Mouse (Mus musculus) large intestine, adult 2 months (tissue): Measurements from ENCODE around the gene Olfr623. TPM values are rescaled to one million over a fixed set of nuclear protein-coding genes. Genes with fewer than 3 reads are reported as not detected.

Experiments used
- DNase-seq: peaks from one replicate; pipeline ENCODE4 v3.0.0-alpha.2; 2012; ENCODE audit warnings: low read depth, low spot score
- WGBS: fragments of 180-500 bp; shearing (Covaris S2); methylation state at CpG from one replicate; pipeline ENCODE4 v1.1.7; 2018; 5-methylcytosine and 5-hydroxymethylcytosine counted together
- polyA plus RNA-seq: library from polyadenylated mRNA; depleted of rRNA; stranded (reverse); fragments of >200 nt; gene quantifications from 2 replicates; pipeline ENCODE4 v1.2.3, GENCODE M21; 2012; rRNA removed

Gene Olfr623
- polyA plus RNA-seq: not detected in 2 replicates

DNA sequence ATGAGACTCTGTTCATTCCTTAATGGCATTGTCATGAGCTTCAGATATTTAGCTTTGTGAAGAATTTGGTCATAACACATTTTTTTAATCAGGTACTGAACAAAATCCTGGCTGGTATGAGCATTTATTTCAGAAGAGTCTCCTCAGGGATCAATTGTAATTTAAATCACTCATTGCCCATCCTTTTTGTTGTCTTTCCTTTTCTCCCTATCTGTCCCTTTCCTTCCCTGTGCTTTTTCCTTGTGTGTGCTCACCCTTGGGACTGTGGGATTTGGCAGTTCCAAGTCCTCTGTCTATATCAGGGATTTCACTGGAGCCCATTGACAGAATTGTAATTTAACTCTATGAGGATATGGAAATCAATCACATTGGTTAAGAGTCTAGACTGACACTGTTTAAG lies at the start of gene Olfr623:
TSS of gene Olfr623 (minus strand) at position 101 of the 400 bp plus-strand sequence.
- no peak for DNase-seq

DNA sequence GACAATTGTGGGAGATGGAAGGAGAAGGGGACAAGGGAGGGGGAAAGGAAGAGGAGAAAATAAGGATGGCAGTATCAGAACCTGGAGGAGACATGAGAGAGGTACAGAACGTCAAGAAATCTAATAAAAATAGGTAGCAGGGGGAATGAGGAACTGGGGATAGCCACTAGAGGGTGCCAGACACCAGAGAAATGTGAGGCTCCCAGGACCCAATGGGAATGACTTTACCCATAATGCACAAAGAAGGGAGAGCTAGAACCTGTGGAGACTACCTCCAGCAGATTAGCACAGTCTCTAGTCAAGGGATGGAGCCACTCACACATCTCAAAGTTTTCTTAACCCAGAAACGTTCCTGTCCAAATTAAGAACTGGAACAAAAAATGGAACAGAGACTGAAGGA lies 48.5 kb upstream of the Olfr623 start:
- 30% methylated on average over 2 of the region's 2 CpGs for WGBS
- no peak for DNase-seq

- WGBS: 86% methylated on average over 4 of the region's 4 CpGs
- DNase-seq: no peak
These were observed 36.0 kb upstream of the Olfr623 start for GRCm38 (mm10) chr7:103699469-103699868.

GRCm38 (mm10) chr7:103682420-103682819 lies 18.9 kb upstream of the Olfr623 start, which contains the start of gene Olfr625-ps1:
TSS of gene Olfr625-ps1 (plus strand) at chr7:103682720.
- DNase-seq: no peak

- WGBS: 85% methylated on average over 2 of the region's 2 CpGs
These were observed 7.6 kb upstream of the Olfr623 start, which contains the start of gene Olfr624 for GRCm38 (mm10) chr7:103671091-103671490. TSS of gene Olfr624 (minus strand) at chr7:103671191.

DNA sequence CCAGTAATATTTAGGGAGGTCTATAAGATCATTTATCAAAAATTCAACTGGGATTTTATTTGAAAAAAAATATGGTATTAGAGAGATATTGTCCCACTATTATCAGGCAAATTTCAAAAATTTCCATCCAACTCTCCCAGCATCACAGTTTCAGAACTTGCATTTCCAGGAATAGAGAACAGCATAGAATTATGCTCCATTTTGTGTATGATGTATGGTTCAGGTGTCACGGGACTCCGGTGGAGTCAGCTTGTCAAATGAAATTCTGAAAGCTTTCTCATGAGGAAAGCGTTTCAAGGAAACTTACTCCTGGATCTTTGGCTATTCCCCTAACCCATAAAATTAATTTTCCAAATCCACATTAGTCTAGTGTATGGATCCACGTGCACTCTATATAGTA lies 19.4 kb downstream of the Olfr623 start:
- 29% methylated on average over 4 of the region's 4 CpGs for WGBS
- no peak for DNase-seq

More at GRCm38 (mm10) chr7:103671091-103671490, 7.6 kb upstream of the Olfr623 start, which contains the start of gene Olfr624:
- DNase-seq: no peak

- 79% methylated on average over 1 of the region's 1 CpGs for WGBS
These were observed 20.9 kb downstream of the Olfr623 start, which contains the start of gene Olfr622 for GRCm38 (mm10) chr7:103642602-103643001. TSS of gene Olfr622 (minus strand) at chr7:103642702.

GRCm38 (mm10) chr7:103636795-103637194 lies 26.7 kb downstream of the Olfr623 start:
- no peak for DNase-seq

More at GRCm38 (mm10) chr7:103642602-103643001, 20.9 kb downstream of the Olfr623 start, which contains the start of gene Olfr622:
- no peak for DNase-seq

DNA sequence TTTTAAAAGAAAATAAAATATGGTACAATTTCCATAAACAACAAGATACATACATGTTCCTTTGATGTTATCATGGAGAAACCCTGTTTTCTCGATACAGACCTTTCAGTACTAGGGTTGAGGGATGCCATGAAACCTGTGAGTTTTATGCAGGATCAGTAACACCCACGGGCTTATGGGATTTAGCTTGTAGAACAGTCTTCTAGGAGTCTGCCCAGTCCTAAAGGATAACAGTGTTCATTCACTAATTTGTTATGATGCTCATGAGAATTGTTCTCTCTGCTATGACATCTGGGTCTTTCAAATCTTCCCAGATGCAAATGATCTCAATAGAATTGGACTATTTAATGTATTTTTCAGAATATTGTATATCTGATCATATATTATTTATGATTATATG lies 51.1 kb downstream of the Olfr623 start, which contains the start of gene Olfr620:
TSS of gene Olfr620 (minus strand) at position 101 of the 400 bp plus-strand sequence.
- WGBS: 66% methylated on average over 2 of the region's 2 CpGs
- DNase-seq: no peak

Other genes with a start within 250 kb of the Olfr623 start
- not detected in 2 replicates for gene Usp17lc, start 248.6 kb downstream of the Olfr623 start, polyA plus RNA-seq
- gene Olfr605, start 218.3 kb downstream of the Olfr623 start, polyA plus RNA-seq: not detected in 2 replicates
- gene Olfr606, start 214.7 kb downstream of the Olfr623 start, polyA plus RNA-seq: not detected in 2 replicates
- not detected in 2 replicates for gene Olfr607, start 199.5 kb downstream of the Olfr623 start, polyA plus RNA-seq
- gene Olfr608, start 193.8 kb downstream of the Olfr623 start, polyA plus RNA-seq: not detected in 2 replicates
- not detected in 2 replicates for gene Olfr609, start 165.6 kb downstream of the Olfr623 start, polyA plus RNA-seq
- not detected in 2 replicates for gene Olfr610, start 151.6 kb downstream of the Olfr623 start, polyA plus RNA-seq
- gene Olfr611, start 142.9 kb downstream of the Olfr623 start, polyA plus RNA-seq: not detected in 2 replicates
- gene Olfr612, start 121.0 kb downstream of the Olfr623 start, polyA plus RNA-seq: not detected in 2 replicates
- not detected in 2 replicates for gene Olfr613, start 115.6 kb downstream of the Olfr623 start, polyA plus RNA-seq
- not detected in 2 replicates for gene Olfr615, start 107.6 kb downstream of the Olfr623 start, polyA plus RNA-seq
- not detected in 2 replicates for gene Olfr616, start 94.6 kb downstream of the Olfr623 start, polyA plus RNA-seq
- gene Olfr617, start 90.6 kb downstream of the Olfr623 start, polyA plus RNA-seq: not detected in 2 replicates
- not detected in 2 replicates for gene Olfr618, start 73.6 kb downstream of the Olfr623 start, polyA plus RNA-seq
- gene Olfr619, start 63.1 kb downstream of the Olfr623 start, polyA plus RNA-seq: not detected in 2 replicates
- not detected in 2 replicates for gene Olfr620, start 51.2 kb downstream of the Olfr623 start, polyA plus RNA-seq
- gene Olfr622, start 21.0 kb downstream of the Olfr623 start, polyA plus RNA-seq: not detected in 2 replicates
- gene Olfr624, start 7.5 kb upstream of the Olfr623 start, polyA plus RNA-seq: not detected in 2 replicates
- gene Olfr625-ps1, start 19.0 kb upstream of the Olfr623 start, polyA plus RNA-seq: not detected in 2 replicates
- not detected in 2 replicates for gene Olfr243, start 51.0 kb upstream of the Olfr623 start, polyA plus RNA-seq
- gene Olfr628, start 66.7 kb upstream of the Olfr623 start, polyA plus RNA-seq: not detected in 2 replicates
- not detected in 2 replicates for gene Olfr629, start 81.2 kb upstream of the Olfr623 start, polyA plus RNA-seq
- gene Olfr630, start 93.6 kb upstream of the Olfr623 start, polyA plus RNA-seq: not detected in 2 replicates
- not detected in 2 replicates for gene Olfr69, start 107.9 kb upstream of the Olfr623 start, polyA plus RNA-seq
- gene Olfr68, start 116.0 kb upstream of the Olfr623 start, polyA plus RNA-seq: not detected in 2 replicates
- gene Olfr67, start 128.1 kb upstream of the Olfr623 start, polyA plus RNA-seq: not detected in 2 replicates
- 7.5 and 9.3 TPM in 2 replicates for gene Hbb-bt, start 150.3 kb upstream of the Olfr623 start, polyA plus RNA-seq
- gene Hbb-bs, start 164.4 kb upstream of the Olfr623 start, polyA plus RNA-seq: 97.3 and 114 TPM in 2 replicates
- not detected in 2 replicates for gene Hbb-bh2, start 176.8 kb upstream of the Olfr623 start, polyA plus RNA-seq
- not detected in 2 replicates for gene Hbb-bh1, start 179.5 kb upstream of the Olfr623 start, polyA plus RNA-seq
- not detected in 2 replicates for gene Hbb-y, start 189.5 kb upstream of the Olfr623 start, polyA plus RNA-seq
- not detected in 2 replicates for gene Olfr66, start 222.6 kb upstream of the Olfr623 start, polyA plus RNA-seq
- not detected in 2 replicates for gene Olfr64, start 230.8 kb upstream of the Olfr623 start, polyA plus RNA-seq
- gene Olfr65, start 239.8 kb upstream of the Olfr623 start, polyA plus RNA-seq: not detected in 2 replicates